Mouse (Mus musculus): ENCODE measurements around the gene Kif24. TPM values are rescaled to one million over a fixed set of nuclear protein-coding genes. Genes with fewer than 3 reads are reported as not detected.
"Not testable (repeated sequence)": the region's sequence is repeated elsewhere in the genome, so short reads cannot be mapped to it uniquely, and the experiment has no call there.

Gene Kif24
- polyA plus RNA-seq, 1 experiment from 2014 or later = 8.6 TPM

DNA sequence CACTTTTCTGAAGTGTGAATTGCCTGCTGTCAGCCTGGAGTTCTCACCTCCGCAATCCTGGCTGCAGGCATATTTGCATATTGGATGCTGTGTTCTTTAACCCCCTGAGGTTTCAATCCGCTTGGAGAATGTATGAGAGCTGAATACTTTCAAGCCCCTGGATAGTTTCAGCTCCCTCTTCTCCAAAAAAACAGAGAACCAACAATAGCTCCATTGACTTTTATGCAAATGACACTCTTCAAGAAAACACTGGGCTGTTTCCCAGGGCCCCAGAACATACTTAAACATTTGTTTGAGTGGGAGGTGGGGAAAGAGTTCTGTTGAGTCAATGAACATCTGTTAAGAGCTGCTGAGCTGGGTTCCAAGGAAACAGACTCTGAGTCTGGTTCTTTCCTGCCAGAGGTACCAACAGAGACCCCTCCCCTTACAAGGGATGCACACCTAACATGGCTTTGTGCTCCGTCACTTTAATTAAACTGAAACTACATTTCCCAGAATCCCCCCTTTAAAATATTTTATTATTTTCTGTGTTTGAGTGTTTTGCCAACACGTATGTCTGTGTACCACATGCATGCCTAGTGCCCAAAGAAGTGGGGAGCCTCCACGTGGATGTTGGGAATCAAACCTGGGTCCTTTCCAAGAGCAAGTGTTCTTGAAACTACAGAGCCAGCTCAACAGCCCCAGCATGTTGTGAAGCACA lies 6.1 kb upstream of the Kif24 start:
- no peaks in the 10 kb centered on the region for H3K9me3 ChIP-seq (ENCODE audit: low read depth, low read length)
- H3K36me3 ChIP-seq (ENCODE audit: insufficient read depth) = no peaks in the 10 kb centered on the region
- 50% methylated on average over 5 of the region's 5 CpGs for WGBS
- no peak overlapping the region for H3K4me2 ChIP-seq
- H3K27ac ChIP-seq (ENCODE audit: low read depth) = no peak overlapping the region
- H3K9ac ChIP-seq = no peak overlapping the region
- H3K4me3 ChIP-seq (ENCODE audit: low read depth, low read length) = no peak overlapping the region
- TF ChIP-seq CTCF (IDR thresholded peaks at IDR 0.05; ENCODE audit: low read depth) = no peak
- H3K4me1 ChIP-seq (ENCODE audit: insufficient read depth) = no peaks in the 10 kb centered on the region
- ATAC-seq (ENCODE audit: insufficient read depth) = no peak
- DNase-seq = no peak
- H3K27me3 ChIP-seq (ENCODE audit: insufficient read depth, low read length) = no peaks in the 10 kb centered on the region

GRCm38 (mm10) chr4:41470051-41470683 lies 5.5 kb upstream of the Kif24 start:
- Histone ChIP-seq H3K27me3 (ENCODE audit: insufficient read depth, low read length) (no peaks in the 10 kb centered on the region), H3K36me3 (ENCODE audit: insufficient read depth) (no peaks in the 10 kb centered on the region), H3K4me2 (no peak overlapping the region), H3K4me3 (ENCODE audit: low read depth, low read length) (no peak overlapping the region), H3K9ac (no peak overlapping the region), H3K9me3 (ENCODE audit: low read depth, low read length) (no peaks in the 10 kb centered on the region), H3K27ac (ENCODE audit: low read depth) (no peak overlapping the region), H3K4me1 (ENCODE audit: insufficient read depth) (no peaks in the 10 kb centered on the region)
- WGBS = 50% methylated on average over 7 of the region's 7 CpGs
- no peak for ATAC-seq (ENCODE audit: insufficient read depth)
- no peak for TF ChIP-seq CTCF (IDR thresholded peaks at IDR 0.05; ENCODE audit: low read depth)
- DNase-seq = no peak

- Histone ChIP-seq H3K9me3 (ENCODE audit: low read depth, low read length) (no peaks in the 10 kb centered on the region), H3K27me3 (ENCODE audit: insufficient read depth, low read length) (no peaks in the 10 kb centered on the region), H3K9ac (no peak overlapping the region), H3K36me3 (ENCODE audit: insufficient read depth) (no peaks in the 10 kb centered on the region), H3K4me1 (ENCODE audit: insufficient read depth) (no peaks in the 10 kb centered on the region), H3K4me2 (no peak overlapping the region), H3K4me3 (ENCODE audit: low read depth, low read length) (no peak overlapping the region), H3K27ac (ENCODE audit: low read depth) (no peak overlapping the region)
- TF ChIP-seq CTCF (IDR thresholded peaks at IDR 0.05; ENCODE audit: low read depth) = no peak
- ATAC-seq (ENCODE audit: insufficient read depth) (no peak), DNase-seq (no peak)
- 88% methylated on average over 10 of the region's 10 CpGs for WGBS
Observed at GRCm38 (mm10) chr4:41469199-41469598, 4.5 kb upstream of the Kif24 start.

- Histone ChIP-seq H3K4me1 (ENCODE audit: insufficient read depth) (no peaks in the 10 kb centered on the region), H3K36me3 (ENCODE audit: insufficient read depth) (no peaks in the 10 kb centered on the region), H3K9ac (no peak overlapping the region), H3K27me3 (ENCODE audit: insufficient read depth, low read length) (no peaks in the 10 kb centered on the region), H3K4me2 (no peak overlapping the region), H3K9me3 (ENCODE audit: low read depth, low read length) (no peaks in the 10 kb centered on the region), H3K4me3 (ENCODE audit: low read depth, low read length) (no peak overlapping the region), H3K27ac (ENCODE audit: low read depth) (no peak overlapping the region)
- DNase-seq (peak; percentile 87), ATAC-seq (ENCODE audit: insufficient read depth) (no peak)
- 58% methylated on average over 17 of the region's 17 CpGs for WGBS
- peak; percentile 70 for TF ChIP-seq CTCF (IDR thresholded peaks at IDR 0.05; ENCODE audit: low read depth)
Observed at GRCm38 (mm10) chr4:41468396-41469080, 3.9 kb upstream of the Kif24 start.

DNA sequence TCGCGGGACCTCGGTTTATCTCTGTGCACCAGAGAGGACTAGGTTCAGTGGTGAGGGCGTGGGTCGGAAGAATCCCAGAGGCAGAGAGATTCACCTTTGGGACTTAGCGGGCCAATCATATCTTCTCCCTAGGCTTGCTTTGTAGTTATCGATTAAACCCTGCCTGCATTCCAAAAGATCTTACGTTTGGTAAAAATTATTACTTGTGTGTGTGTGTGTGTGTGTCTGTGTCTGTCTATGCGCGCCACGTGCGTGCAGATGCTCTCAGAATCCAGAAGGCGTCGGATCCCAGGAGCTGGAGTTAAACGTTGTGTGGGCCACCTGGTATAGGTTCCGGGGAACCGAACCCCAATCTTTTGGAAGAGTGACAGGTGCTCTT lies 589 bp upstream of the Kif24 start:
- Histone ChIP-seq H3K4me3 (ENCODE audit: low read depth, low read length) (peak overlapping the region; percentile 68), H3K9me3 (ENCODE audit: low read depth, low read length) (no peaks in the 10 kb centered on the region), H3K36me3 (ENCODE audit: insufficient read depth) (no peaks in the 10 kb centered on the region), H3K4me2 (peak overlapping the region; percentile 60), H3K9ac (peak overlapping the region; percentile 56), H3K4me1 (ENCODE audit: insufficient read depth) (no peaks in the 10 kb centered on the region), H3K27ac (ENCODE audit: low read depth) (no peak overlapping the region), H3K27me3 (ENCODE audit: insufficient read depth, low read length) (no peaks in the 10 kb centered on the region)
- peak; percentile 5 for ATAC-seq (ENCODE audit: insufficient read depth)
- DNase-seq = peak; percentile 52
- WGBS = 3% methylated on average over 17 of the region's 17 CpGs
- TF ChIP-seq CTCF (IDR thresholded peaks at IDR 0.05; ENCODE audit: low read depth) = no peak

DNA sequence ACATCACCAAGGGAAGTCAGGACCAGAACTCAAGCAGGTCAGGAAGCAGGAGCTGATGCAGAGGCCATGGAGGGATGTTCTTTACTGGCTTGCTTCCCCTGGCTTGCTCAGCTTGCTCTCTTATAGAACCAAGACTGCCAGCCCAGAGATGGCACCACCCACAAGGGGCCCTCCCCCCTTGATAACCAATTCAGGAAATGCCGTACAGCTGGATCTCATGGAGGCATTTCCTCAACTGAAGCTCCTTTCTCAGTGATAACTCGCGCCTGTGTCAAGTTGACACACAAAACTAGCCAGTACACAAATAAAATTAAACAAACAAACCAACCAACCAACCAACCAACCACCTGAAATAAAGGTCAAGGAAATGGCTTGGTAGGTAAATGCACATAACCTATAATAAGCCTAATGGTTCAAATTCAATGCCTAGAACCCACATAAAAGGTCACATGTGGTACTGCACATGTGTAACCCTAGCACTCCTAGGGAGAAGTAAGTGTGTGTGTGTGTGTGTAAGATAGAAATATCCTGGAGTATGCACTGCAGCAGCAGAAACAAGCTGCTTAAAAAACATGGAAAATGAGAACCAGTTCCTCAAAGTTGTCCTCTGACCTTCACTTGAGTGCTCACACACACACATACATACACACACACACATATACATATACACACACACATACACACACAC lies 1.5 kb downstream of the Kif24 start:
- WGBS = 62% methylated on average over 3 of the region's 3 CpGs
- not testable (repeated sequence) for DNase-seq; H3K4me1 ChIP-seq (ENCODE audit: insufficient read depth); H3K9me3 ChIP-seq (ENCODE audit: low read depth, low read length); H3K27me3 ChIP-seq (ENCODE audit: insufficient read depth, low read length); H3K36me3 ChIP-seq (ENCODE audit: insufficient read depth); H3K27ac ChIP-seq (ENCODE audit: low read depth); H3K9ac ChIP-seq; ATAC-seq (ENCODE audit: insufficient read depth)
- Histone ChIP-seq H3K4me2 (peak overlapping the region; percentile 91), H3K4me3 (ENCODE audit: low read depth, low read length) (peak overlapping the region; percentile 68)

DNA sequence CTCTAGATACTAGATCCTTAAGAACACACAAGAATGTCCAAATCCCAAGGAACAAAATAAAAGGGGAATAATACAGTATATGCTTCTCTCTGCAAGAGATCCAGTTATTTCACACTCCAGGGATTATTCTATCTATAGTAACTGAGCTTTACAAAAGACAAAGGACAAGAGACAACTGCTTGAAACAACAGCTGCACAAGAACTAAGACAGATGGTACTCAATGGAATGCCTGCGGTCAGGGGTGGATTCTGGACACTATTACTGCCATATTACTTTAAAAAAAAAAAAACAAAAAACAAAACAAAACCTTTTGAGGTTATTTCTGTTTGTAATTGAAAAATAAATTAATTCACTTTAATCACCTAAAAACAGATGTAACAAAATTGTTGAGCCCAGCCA lies 4.0 kb downstream of the Kif24 start:
- no peak overlapping the region for H3K27ac ChIP-seq (ENCODE audit: low read depth)
- no peaks in the 10 kb centered on the region for H3K27me3 ChIP-seq (ENCODE audit: insufficient read depth, low read length)
- TF ChIP-seq CTCF (IDR thresholded peaks at IDR 0.05; ENCODE audit: low read depth) = no peak
- no peaks in the 10 kb centered on the region for H3K36me3 ChIP-seq (ENCODE audit: insufficient read depth)
- H3K4me3 ChIP-seq (ENCODE audit: low read depth, low read length) = no peak overlapping the region
- no peaks in the 10 kb centered on the region for H3K4me1 ChIP-seq (ENCODE audit: insufficient read depth)
- no peak overlapping the region for H3K9ac ChIP-seq
- DNase-seq = no peak
- ATAC-seq (ENCODE audit: insufficient read depth) = no peak
- no peak overlapping the region for H3K4me2 ChIP-seq
- WGBS = 100% methylated on average over 1 of the region's 1 CpGs
- H3K9me3 ChIP-seq (ENCODE audit: low read depth, low read length) = no peaks in the 10 kb centered on the region
